Mouse (Mus musculus) ES-Bruce4 (cell line): ENCODE data around the gene Syne1. TPM values are rescaled to one million over a fixed set of nuclear protein-coding genes. Genes with fewer than 3 reads are reported as not detected.

Source experiments
- H3K27ac ChIP-seq: 2 replicates; pipeline ENCODE4 v1.5.1; 2012; ENCODE audit warnings: low read length, inconsistent platforms; ENCODE audit not compliant: insufficient read depth
- H3K27me3 ChIP-seq: 2 replicates; pipeline ENCODE4 v1.6.1; 2012; ENCODE audit warnings: mild to moderate bottlenecking, low read length, inconsistent platforms; ENCODE audit not compliant: control insufficient read depth, poor library complexity, insufficient read depth, severe bottlenecking
- H3K36me3 ChIP-seq: 2 replicates; pipeline ENCODE4 v1.6.1; 2012; ENCODE audit warnings: inconsistent platforms, mild to moderate bottlenecking, low read length, moderate library complexity; ENCODE audit not compliant: control insufficient read depth, poor library complexity, insufficient read depth, severe bottlenecking
- H3K4me1 ChIP-seq: one replicate; pipeline ENCODE4 v1.8.1; 2011; ENCODE audit warnings: low read length; ENCODE audit not compliant: control insufficient read depth, insufficient read depth
- H3K4me3 ChIP-seq: 2 replicates; pipeline ENCODE4 v1.5.1; 2011; ENCODE audit warnings: low read depth, mild to moderate bottlenecking, low read length
- H3K9ac ChIP-seq: 2 replicates; pipeline ENCODE4 v1.6.1; 2012; ENCODE audit warnings: low read depth, mild to moderate bottlenecking, inconsistent platforms; ENCODE audit not compliant: poor library complexity, severe bottlenecking
- H3K9me3 ChIP-seq: replicated peaks from 2 replicates; pipeline ENCODE4 v1.6.1; 2012; ENCODE audit warnings: mild to moderate bottlenecking, low read length, inconsistent platforms; ENCODE audit not compliant: control insufficient read depth, poor library complexity, insufficient read depth, severe bottlenecking
- CTCF ChIP-seq: IDR thresholded peaks from one replicate; pipeline ENCODE4 v1.8.1; 2011; ENCODE audit warnings: low read depth, low read length
- EP300 ChIP-seq: IDR thresholded peaks from 2 replicates; pipeline ENCODE4 v1.6.1; 2011; ENCODE audit warnings: low read depth, low read length; ENCODE audit not compliant: insufficient read depth
- POLR2A ChIP-seq: IDR thresholded peaks from one replicate; pipeline ENCODE4 v1.8.1; 2011; ENCODE audit warnings: low read length; ENCODE audit not compliant: insufficient read depth
- polyA plus RNA-seq: library from polyadenylated mRNA; stranded (reverse); fragments of >200 nt; gene quantifications from 2 replicates; pipeline ENCODE4 v1.2.4, GENCODE M21; 2011; ENCODE audit warnings: low read depth; ENCODE audit not compliant: missing spikeins, insufficient read depth, insufficient read length

The Syne1 gene
- polyA plus RNA-seq, result 2.2 and 3.2 TPM in 2 replicates

DNA sequence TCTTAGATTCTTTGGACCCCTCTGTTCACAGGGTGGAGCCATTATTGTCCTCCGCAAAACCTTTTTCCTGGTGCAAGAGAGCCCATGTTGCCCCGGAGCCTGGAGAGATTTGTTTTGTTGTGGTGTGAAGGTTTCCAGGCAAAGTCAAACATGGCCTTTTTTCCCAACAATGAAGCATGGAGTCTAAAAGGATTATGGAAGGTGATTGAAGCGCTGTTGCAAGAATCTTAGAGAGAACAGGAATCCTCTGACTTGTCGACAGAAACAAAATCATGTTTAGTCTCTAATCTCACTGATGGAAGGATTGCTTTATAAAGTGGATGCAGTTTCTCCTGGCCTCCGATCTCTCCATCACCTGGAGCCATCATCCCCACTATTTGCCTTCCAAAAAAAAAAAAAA is at the start of gene Syne1:
Gene Syne1, minus strand, starts transcription at position 101 of the 400 bp plus-strand sequence.
- H3K9ac ChIP-seq, result no peak within 1 kb of the TSS
- H3K27me3 ChIP-seq, result no peaks in the 10 kb centered on the region
- peak within 1 kb of the TSS; percentile 74 for H3K4me3 ChIP-seq
- no peak within 1 kb of the TSS for H3K27ac ChIP-seq
- TF ChIP-seq POLR2A (no peak), CTCF (no peak), EP300 (no peak)
- no peaks in the 10 kb centered on the region for H3K4me1 ChIP-seq
- no peaks in the 10 kb centered on the region for H3K9me3 ChIP-seq
- no peaks in the 10 kb centered on the region for H3K36me3 ChIP-seq

DNA sequence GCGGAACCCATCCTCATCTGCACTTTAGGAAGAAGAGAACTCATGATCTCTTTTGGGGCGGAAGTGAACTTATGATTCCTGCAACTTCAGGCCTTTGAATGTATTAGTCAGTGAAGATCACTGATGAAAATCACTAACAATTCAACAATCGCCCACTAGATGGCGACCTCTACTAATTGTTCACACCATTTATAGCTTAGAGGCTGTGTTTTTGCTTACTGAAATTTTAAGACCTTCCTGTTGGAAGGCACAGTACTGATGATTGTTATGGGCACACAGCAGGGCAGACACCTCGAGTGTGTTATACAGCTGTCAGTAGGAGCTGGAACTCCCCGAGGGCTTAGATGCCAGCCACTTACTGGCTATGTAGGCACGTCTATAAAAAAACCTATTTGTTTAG is 48.8 kb upstream of the Syne1 start:
- Histone ChIP-seq H3K4me1 (no peaks in the 10 kb centered on the region), H3K9ac (no peak overlapping the region), H3K27ac (no peak overlapping the region), H3K36me3 (no peaks in the 10 kb centered on the region), H3K9me3 (no peaks in the 10 kb centered on the region), H3K4me3 (no peak overlapping the region), H3K27me3 (no peaks in the 10 kb centered on the region)
- TF ChIP-seq POLR2A (no peak), EP300 (no peak), CTCF (no peak)

DNA sequence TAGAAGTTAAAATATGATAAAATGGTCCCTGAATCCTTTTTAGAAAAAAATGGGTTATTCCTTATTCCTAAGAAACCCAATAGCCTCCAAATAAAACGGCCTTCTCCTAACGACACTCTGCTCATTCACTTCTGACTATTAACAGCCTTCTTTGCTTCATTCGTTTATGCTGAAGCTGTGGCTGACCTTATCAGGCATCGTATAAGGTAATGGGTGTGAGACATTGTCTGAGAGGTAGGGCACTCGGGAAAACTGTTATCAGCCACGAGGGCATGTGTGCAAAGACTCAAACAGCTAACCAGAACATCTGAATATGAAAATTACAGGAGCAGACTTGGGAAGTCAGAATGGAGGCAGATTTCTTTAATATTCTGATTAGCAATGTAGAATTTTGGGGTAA is 45.3 kb upstream of the Syne1 start:
- Histone ChIP-seq H3K4me3 (no peak overlapping the region), H3K9ac (no peak overlapping the region), H3K36me3 (no peaks in the 10 kb centered on the region), H3K9me3 (no peaks in the 10 kb centered on the region), H3K4me1 (no peaks in the 10 kb centered on the region), H3K27me3 (no peaks in the 10 kb centered on the region), H3K27ac (no peak overlapping the region)
- no peak for TF ChIP-seq POLR2A
- no peak for TF ChIP-seq EP300
- TF ChIP-seq CTCF, result no peak

DNA sequence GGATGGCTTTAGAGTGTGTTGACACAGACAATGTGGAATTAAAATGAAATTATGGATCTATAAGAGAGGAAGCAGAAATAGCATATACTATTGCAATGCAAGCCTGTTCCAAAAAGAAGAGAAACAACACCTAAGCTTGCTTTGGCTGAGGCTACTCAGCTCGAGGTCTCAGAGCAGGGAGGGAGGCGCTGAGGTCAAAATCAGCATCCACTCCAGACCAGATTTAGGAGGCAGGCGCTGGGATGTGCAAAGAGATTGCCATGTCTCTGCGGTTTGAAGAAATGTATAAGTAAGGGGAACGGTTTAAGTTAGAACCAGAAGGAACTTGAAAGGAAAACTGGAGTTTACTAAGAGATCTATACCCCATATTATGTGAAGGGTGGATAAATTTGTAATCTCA is 43.2 kb upstream of the Syne1 start:
- Histone ChIP-seq H3K27me3 (no peaks in the 10 kb centered on the region), H3K36me3 (no peaks in the 10 kb centered on the region), H3K9ac (no peak overlapping the region), H3K4me3 (no peak overlapping the region), H3K9me3 (no peaks in the 10 kb centered on the region), H3K27ac (no peak overlapping the region), H3K4me1 (no peaks in the 10 kb centered on the region)
- TF ChIP-seq EP300, result no peak
- no peak for TF ChIP-seq CTCF
- TF ChIP-seq POLR2A, result no peak

DNA sequence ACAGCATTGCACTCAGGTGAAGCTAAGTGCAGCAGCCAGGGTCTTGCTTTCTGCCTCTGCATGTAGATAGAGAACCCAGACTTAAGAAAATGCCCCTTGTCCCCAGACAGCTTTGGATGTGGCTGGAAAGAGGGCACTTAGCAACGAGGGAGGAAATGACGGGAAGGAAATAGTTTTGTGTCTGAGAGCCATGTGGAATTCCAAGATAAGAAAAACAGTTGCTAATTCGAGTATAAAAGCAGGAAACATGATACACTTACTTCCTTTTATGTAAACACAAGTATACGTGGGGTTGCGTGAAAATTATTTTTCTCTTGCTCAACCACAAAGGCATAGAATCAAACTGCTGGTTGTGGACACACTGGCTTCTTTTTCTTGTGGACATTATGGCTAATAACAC is 42.2 kb upstream of the Syne1 start, which contains the start of gene Myct1:
Gene Myct1, plus strand, starts transcription at position 312 of the 400 bp plus-strand sequence.
- no peak within 1 kb of the TSS for H3K27ac ChIP-seq
- H3K36me3 ChIP-seq, result no peaks in the 10 kb centered on the region
- no peaks in the 10 kb centered on the region for H3K4me1 ChIP-seq
- no peaks in the 10 kb centered on the region for H3K9me3 ChIP-seq
- no peak within 1 kb of the TSS for H3K9ac ChIP-seq
- no peak for TF ChIP-seq CTCF
- TF ChIP-seq EP300, result no peak
- TF ChIP-seq POLR2A, result no peak
- no peak within 1 kb of the TSS for H3K4me3 ChIP-seq
- H3K27me3 ChIP-seq, result no peaks in the 10 kb centered on the region

DNA sequence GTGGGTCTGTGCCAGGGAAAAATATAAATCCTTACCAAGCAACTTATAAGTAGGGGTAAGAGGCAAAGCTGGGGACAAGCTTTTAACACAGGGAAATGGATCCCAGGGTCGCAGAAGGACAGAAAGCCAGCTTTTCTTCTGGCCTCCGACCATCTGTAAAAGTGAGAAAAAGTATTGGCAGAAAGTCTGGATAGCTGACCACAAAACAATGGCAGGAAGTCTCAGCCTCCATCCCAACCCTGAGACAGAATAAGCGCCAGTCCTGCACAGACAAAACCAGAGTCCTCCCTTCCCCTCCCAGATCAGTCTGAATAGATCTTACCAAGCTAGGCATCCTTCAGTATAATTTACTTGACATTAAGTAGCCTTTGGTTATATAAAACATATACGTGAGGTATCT is 40.7 kb upstream of the Syne1 start:
- Histone ChIP-seq H3K9me3 (no peaks in the 10 kb centered on the region), H3K9ac (no peak overlapping the region), H3K4me3 (no peak overlapping the region), H3K36me3 (no peaks in the 10 kb centered on the region), H3K4me1 (no peaks in the 10 kb centered on the region), H3K27ac (no peak overlapping the region), H3K27me3 (no peaks in the 10 kb centered on the region)
- TF ChIP-seq EP300 (no peak), CTCF (no peak), POLR2A (no peak)
